Mouse (Mus musculus) heart, postnatal 0 days (tissue): ENCODE measurements around the gene Dcaf11. TPM values are rescaled to one million over a fixed set of nuclear protein-coding genes. Genes with fewer than 3 reads are reported as not detected.
A peak's percentile ranks its signal among the peaks of the same experiment; 100 is the strongest.

Experiments used
- ATAC-seq: fragments of 200-750 bp; cut with Nextera tagmentation; 2 replicates; pipeline ENCODE4 v1.8.0; 2017; ENCODE audit warnings: low read depth, moderate number of reproducible peaks, moderate library complexity; ENCODE audit not compliant: insufficient read depth
- DNase-seq: peaks from one replicate; pipeline ENCODE4 v3.0.0-alpha.2; 2016; ENCODE audit warnings: low spot score
- H3K27ac ChIP-seq: fragments of 300-500 bp; sonication (generic); 2 replicates; pipeline ENCODE4 v1.5.1; 2014; ENCODE audit warnings: low read depth, mild to moderate bottlenecking
- H3K27me3 ChIP-seq: fragments of 300-500 bp; sonication (generic); 2 replicates; pipeline ENCODE4 v1.6.1; 2014; ENCODE audit warnings: low read length, mixed read lengths; ENCODE audit not compliant: control insufficient read depth, insufficient read depth
- H3K36me3 ChIP-seq: fragments of 300-500 bp; sonication (generic); replicated peaks from 2 replicates; pipeline ENCODE4 v1.6.1; 2014; ENCODE audit warnings: low read length, mixed read lengths; ENCODE audit not compliant: control insufficient read depth, insufficient read depth
- H3K4me1 ChIP-seq: fragments of 300-500 bp; sonication (generic); 2 replicates; pipeline ENCODE4 v1.6.1; 2014; ENCODE audit warnings: antibody characterized with exemption; ENCODE audit not compliant: control insufficient read depth, insufficient read depth
- H3K4me2 ChIP-seq: fragments of 300-500 bp; sonication (generic); 2 replicates; pipeline ENCODE4 v1.6.1; 2014; ENCODE audit warnings: low read depth, mild to moderate bottlenecking, low read length, moderate library complexity
- H3K4me3 ChIP-seq: fragments of 300-500 bp; sonication (generic); 2 replicates; pipeline ENCODE4 v1.5.1; 2014; ENCODE audit warnings: low read depth, low read length
- H3K9ac ChIP-seq: fragments of 300-500 bp; sonication (generic); replicated peaks from 2 replicates; pipeline ENCODE4 v1.6.1; 2014; ENCODE audit warnings: low read depth, low read length, mixed read lengths
- H3K9me3 ChIP-seq: fragments of 300-500 bp; sonication (generic); replicated peaks from 2 replicates; pipeline ENCODE4 v1.6.1; 2016; ENCODE audit warnings: low read length; ENCODE audit not compliant: control insufficient read depth
- CTCF ChIP-seq: IDR thresholded peaks from 2 replicates; pipeline ENCODE4 v1.5.1; 2016; ENCODE audit warnings: antibody characterized with exemption, control low read depth, low read depth
- EP300 ChIP-seq: IDR thresholded peaks from 2 replicates; pipeline ENCODE4 v1.6.1; 2016; ENCODE audit warnings: antibody characterized with exemption, low read depth
- WGBS: fragments of 180-500 bp; shearing (Covaris S2); extraction: QIAGEN DNeasy Blood & Tissue Kit; methylation state at CpG from one replicate; pipeline ENCODE4 v1.1.7; 2014; 5-methylcytosine and 5-hydroxymethylcytosine counted together
- polyA plus RNA-seq: library from polyadenylated mRNA; unstranded; fragments of >200 nt; fragmentation: Nextera tagmentation; extraction: Ambion mirVana; gene quantifications from 2 replicates; pipeline ENCODE4 v1.2.1, GENCODE M21; 2015
- total RNA-seq: library from RNA; depleted of rRNA; stranded (reverse); fragments of >200 nt; gene quantifications from 2 replicates; pipeline ENCODE4 v1.2.3, GENCODE M21; 2014; ENCODE audit warnings: low replicate concordance

Gene Dcaf11
- total and polyA plus RNA-seq, 2 experiments from 2014 or later = 74.4 to 81.6 TPM

DNA sequence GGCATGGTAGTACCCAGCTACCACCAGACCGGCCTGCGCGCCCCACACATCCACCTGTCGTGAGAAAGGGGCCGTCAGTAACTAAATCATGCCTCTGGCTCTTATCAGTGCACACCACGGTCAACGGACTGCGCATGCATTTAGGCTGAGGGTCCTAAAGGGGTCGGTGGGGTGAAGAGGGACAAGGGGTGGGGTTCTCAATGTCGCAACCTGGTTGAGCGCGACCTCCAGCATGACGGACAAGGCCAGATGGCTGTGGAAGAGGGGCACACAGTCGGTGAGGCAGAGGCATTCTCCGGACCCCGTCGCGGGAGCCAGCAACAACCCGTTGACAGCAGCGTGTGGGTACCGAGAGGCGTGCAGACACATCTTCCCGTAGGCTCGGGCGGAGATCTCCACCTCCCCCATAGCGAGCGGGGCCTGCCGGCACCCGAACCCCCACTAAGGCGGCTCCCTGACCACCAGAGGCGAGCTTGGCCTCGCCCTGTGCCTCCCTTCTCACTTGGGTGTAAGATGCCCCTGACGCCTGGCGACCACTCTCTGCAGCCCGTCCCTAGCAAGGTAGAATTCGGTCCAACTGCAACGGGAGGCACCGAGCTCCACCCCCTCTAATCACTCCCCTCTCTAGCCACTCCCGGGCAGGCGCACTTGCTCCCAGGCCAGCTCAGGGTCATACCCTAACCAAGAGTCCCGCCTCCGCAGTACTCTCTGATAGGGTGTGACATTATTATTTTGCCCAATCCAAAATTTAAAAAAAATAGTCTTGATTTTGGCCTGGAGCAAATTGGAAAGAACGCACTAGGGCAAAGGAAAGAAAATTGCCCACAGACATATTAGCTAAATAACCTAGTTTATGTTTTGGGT lies 25.1 kb downstream of the Dcaf11 start, which contains the start of gene Emc9:
Emc9 (minus strand) TSS at position 601 of the 864 bp plus-strand sequence.
- Histone ChIP-seq H3K9me3 (no peaks in the 10 kb centered on the region), H3K36me3 (peaks cover 35% of the 10 kb centered on the region)
- no peak for TF ChIP-seq EP300
- no peak for TF ChIP-seq CTCF

DNA sequence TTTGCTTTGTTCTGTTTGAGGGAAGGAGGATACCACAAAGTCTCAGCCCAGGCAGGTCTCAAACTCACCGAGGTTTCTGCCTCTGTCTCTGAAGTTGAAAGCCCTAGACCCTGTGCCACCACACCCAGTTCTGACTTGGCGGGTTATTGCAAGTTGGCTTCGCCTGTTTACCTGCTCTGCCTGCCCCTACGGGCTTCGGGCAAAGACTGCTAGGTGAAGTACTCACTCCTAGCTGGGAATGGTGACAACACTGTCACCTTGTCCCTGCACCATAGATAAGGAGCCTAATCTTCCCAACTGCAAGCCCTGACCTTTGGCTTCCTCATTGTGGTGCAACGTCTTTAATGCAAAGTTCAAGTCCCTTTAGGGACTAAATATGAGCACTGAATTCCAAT lies 25.8 kb downstream of the Dcaf11 start:
- no peaks in the 10 kb centered on the region for H3K9me3 ChIP-seq
- peak overlapping the region; percentile 77 for H3K4me3 ChIP-seq
- H3K9ac ChIP-seq = no peak overlapping the region
- WGBS = 40% methylated on average over 6 of the region's 6 CpGs
- no peaks in the 10 kb centered on the region for H3K27me3 ChIP-seq
- peak overlapping the region; percentile 96 for H3K4me2 ChIP-seq
- ATAC-seq (no peak), DNase-seq (no peak)
- TF ChIP-seq EP300 (no peak), CTCF (no peak)
- H3K4me1 ChIP-seq = peaks cover 11% of the 10 kb centered on the region; the same call in 1 of the 2 replicates
- peak overlapping the region; percentile 81 for H3K27ac ChIP-seq
- H3K36me3 ChIP-seq = peaks cover 29% of the 10 kb centered on the region

More for the DNA sequence above, 25.1 kb downstream of the Dcaf11 start, which contains the start of gene Emc9:
- Histone ChIP-seq H3K4me2 (peak within 1 kb of the TSS; percentile 96), H3K27ac (peak within 1 kb of the TSS; percentile 81), H3K27me3 (no peaks in the 10 kb centered on the region), H3K4me1 (peaks cover 11% of the 10 kb centered on the region; the same call in 1 of the 2 replicates), H3K9ac (peak within 1 kb of the TSS; percentile 67), H3K4me3 (peak within 1 kb of the TSS; percentile 77)
- 2% methylated on average over 43 of the region's 43 CpGs for WGBS
- peak; percentile 76 for DNase-seq
- peak; percentile 91 for ATAC-seq

DNA sequence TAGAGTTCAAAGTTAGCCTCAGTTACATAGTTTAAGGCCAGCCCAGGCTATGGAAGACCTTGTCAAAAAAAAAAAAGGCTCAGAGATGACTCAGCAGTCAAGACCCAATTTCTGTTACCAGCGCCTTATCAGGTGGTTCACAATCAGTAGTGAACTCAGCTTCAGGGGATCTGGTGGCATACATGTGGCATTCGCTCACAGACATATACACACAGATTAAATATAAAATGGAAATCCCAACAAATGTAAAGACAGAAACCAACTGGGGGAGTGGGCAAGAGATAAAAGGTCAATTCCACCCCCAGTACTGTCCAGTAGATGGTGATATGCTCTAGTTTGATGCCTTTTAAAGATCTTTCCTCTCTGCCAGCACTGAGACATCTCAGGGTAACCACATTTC lies 26.3 kb downstream of the Dcaf11 start:
- H3K4me2 ChIP-seq = no peak overlapping the region
- 87% methylated on average over 2 of the region's 2 CpGs for WGBS

DNA sequence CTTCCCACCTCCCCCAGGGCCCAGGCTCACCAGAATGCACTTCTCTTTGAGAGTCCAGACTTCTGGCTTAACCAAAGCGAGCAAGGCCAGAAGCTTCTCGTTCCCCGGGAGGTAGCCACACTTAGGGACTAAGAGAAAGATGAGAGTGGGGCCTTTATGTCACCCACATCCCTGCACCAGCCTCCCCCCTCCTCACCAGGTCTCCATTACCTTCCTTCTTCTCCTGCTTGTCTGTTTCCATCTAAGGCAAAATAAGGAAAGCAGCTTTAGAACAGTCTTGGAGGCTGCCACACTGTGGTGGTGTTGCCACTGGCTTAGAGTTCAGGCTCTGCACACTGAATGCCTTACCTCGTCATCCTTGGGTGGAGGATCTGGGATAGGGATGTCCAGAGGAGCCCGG lies 29.5 kb downstream of the Dcaf11 start:
- H3K27ac ChIP-seq = no peak overlapping the region
- ATAC-seq (no peak), DNase-seq (no peak)
- TF ChIP-seq CTCF (no peak), EP300 (no peak)
- no peaks in the 10 kb centered on the region for H3K27me3 ChIP-seq
- H3K4me2 ChIP-seq = no peak overlapping the region
- H3K4me3 ChIP-seq = no peak overlapping the region
- H3K9me3 ChIP-seq = no peaks in the 10 kb centered on the region
- peaks cover 23% of the 10 kb centered on the region for H3K36me3 ChIP-seq
- H3K9ac ChIP-seq = no peak overlapping the region
- WGBS = 93% methylated on average over 5 of the region's 5 CpGs
- H3K4me1 ChIP-seq = peaks cover 23% of the 10 kb centered on the region

More for the DNA sequence above, 26.3 kb downstream of the Dcaf11 start:
- TF ChIP-seq EP300 (no peak), CTCF (no peak)
- DNase-seq (no peak), ATAC-seq (no peak)
- H3K4me3 ChIP-seq = no peak overlapping the region
- peaks cover 11% of the 10 kb centered on the region; the same call in 1 of the 2 replicates for H3K4me1 ChIP-seq
- H3K36me3 ChIP-seq = peaks cover 23% of the 10 kb centered on the region
- no peaks in the 10 kb centered on the region for H3K27me3 ChIP-seq
- H3K27ac ChIP-seq = no peak overlapping the region
- H3K9ac ChIP-seq = no peak overlapping the region
- no peaks in the 10 kb centered on the region for H3K9me3 ChIP-seq

DNA sequence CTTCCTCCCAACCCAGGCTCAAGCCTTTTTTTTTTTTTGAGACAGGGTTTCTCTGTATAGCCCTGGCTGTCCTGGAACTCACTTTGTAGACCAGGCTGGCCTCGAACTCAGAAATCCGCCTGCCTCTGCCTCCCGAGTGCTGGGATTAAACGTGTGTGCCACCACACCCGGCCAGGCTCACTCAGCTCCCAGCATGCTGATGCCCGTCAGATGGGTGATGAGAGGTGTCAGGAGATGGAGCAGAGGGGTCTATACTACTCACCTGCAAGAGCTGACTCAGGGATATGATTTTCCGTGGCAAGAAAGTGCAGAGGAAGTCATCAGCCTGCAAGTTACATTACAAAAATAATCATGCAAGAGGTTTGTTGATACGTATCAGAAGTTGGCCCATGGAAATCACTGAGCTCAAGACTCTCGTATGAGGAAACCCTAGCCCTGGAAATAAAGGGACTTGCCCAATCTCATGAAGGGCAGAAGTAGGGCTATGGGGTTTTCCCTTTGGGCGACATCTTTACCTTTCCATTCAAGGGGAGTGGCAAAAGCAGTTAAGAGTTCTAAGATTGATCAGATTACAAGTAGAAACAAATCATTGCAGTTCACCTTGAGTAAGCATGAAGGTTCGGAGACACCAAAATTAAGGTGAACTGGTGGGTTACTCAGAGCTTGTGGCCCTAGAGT lies 30.1 kb downstream of the Dcaf11 start:
- H3K36me3 ChIP-seq = peaks cover 29% of the 10 kb centered on the region
- ATAC-seq (no peak), DNase-seq (no peak)
- H3K4me1 ChIP-seq = peaks cover 23% of the 10 kb centered on the region
- 81% methylated on average over 11 of the region's 11 CpGs for WGBS
- H3K4me3 ChIP-seq = peak overlapping the region; percentile 79
- TF ChIP-seq CTCF (no peak), EP300 (no peak)
- no peaks in the 10 kb centered on the region for H3K9me3 ChIP-seq
- peak overlapping the region; percentile 96 for H3K27ac ChIP-seq
- peak overlapping the region; percentile 93 for H3K4me2 ChIP-seq
- peak overlapping the region; percentile 63 for H3K9ac ChIP-seq
- H3K27me3 ChIP-seq = no peaks in the 10 kb centered on the region
